Mouse (Mus musculus) liver, postnatal 0 days (tissue): ENCODE data around the gene Rap1b. TPM values are rescaled to one million over a fixed set of nuclear protein-coding genes. Genes with fewer than 3 reads are reported as not detected.
"Not testable (repeated sequence)": the region's sequence is repeated elsewhere in the genome, so short reads cannot be mapped to it uniquely, and the experiment has no call there.

ENCODE experiments used
- ATAC-seq: fragments of 200-750 bp; cut with Nextera tagmentation; 2 replicates; pipeline ENCODE4 v1.8.0; 2017; ENCODE audit warnings: mild to moderate bottlenecking, moderate library complexity
- DNase-seq: peaks from one replicate; pipeline ENCODE4 v3.0.0-alpha.2; 2016
- H3K27ac ChIP-seq: fragments of 300-500 bp; sonication (generic); 2 replicates; pipeline ENCODE4 v1.5.1; 2014; ENCODE audit warnings: antibody characterized with exemption, moderate library complexity, mild to moderate bottlenecking, low read depth
- H3K27me3 ChIP-seq: fragments of 300-500 bp; sonication (generic); 2 replicates; pipeline ENCODE4 v1.6.1; 2014; ENCODE audit warnings: low read length, control low read depth, mixed read lengths; ENCODE audit not compliant: insufficient read depth
- H3K36me3 ChIP-seq: fragments of 300-500 bp; sonication (generic); replicated peaks from 2 replicates; pipeline ENCODE4 v1.6.1; 2014; ENCODE audit warnings: mild to moderate bottlenecking, control low read depth, low read length, moderate library complexity, mixed read lengths; ENCODE audit not compliant: insufficient read depth
- H3K4me1 ChIP-seq: fragments of 300-500 bp; sonication (generic); 2 replicates; pipeline ENCODE4 v1.6.1; 2014; ENCODE audit warnings: antibody characterized with exemption, mild to moderate bottlenecking, control low read depth; ENCODE audit not compliant: insufficient read depth
- H3K4me2 ChIP-seq: fragments of 300-500 bp; sonication (generic); 2 replicates; pipeline ENCODE4 v1.6.1; 2014; ENCODE audit warnings: low read depth, mild to moderate bottlenecking, low read length, moderate library complexity, mixed read lengths
- H3K4me3 ChIP-seq: fragments of 300-500 bp; sonication (generic); 2 replicates; pipeline ENCODE4 v1.5.1; 2014; ENCODE audit warnings: low read depth, low read length
- H3K9ac ChIP-seq: fragments of 300-500 bp; sonication (generic); replicated peaks from 2 replicates; pipeline ENCODE4 v1.6.1; 2014; ENCODE audit warnings: mild to moderate bottlenecking, moderate library complexity
- H3K9me3 ChIP-seq: fragments of 300-500 bp; sonication (generic); 2 replicates; pipeline ENCODE4 v1.6.1; 2016; ENCODE audit warnings: mild to moderate bottlenecking, control low read depth, low read length, mixed read lengths
- CTCF ChIP-seq: sonication (generic); IDR thresholded peaks from 2 replicates; pipeline ENCODE4 v1.5.1; 2016; ENCODE audit warnings: antibody characterized with exemption, low read depth
- EP300 ChIP-seq: IDR thresholded peaks from 2 replicates; pipeline ENCODE4 v1.6.1; 2016; ENCODE audit warnings: antibody characterized with exemption, low read depth, mild to moderate bottlenecking
- WGBS: fragments of 180-500 bp; shearing (Covaris S2); extraction: QIAGEN DNeasy Blood & Tissue Kit; methylation state at CpG from one replicate; pipeline ENCODE4 v1.1.7; 2014; ENCODE audit not compliant: insufficient replicate concordance; 5-methylcytosine and 5-hydroxymethylcytosine counted together
- polyA plus RNA-seq: library from polyadenylated mRNA; unstranded; fragments of >200 nt; fragmentation: Nextera tagmentation; extraction: Ambion mirVana; gene quantifications from 2 replicates; pipeline ENCODE4 v1.2.1, GENCODE M21; 2015

Rap1b gene
- polyA plus RNA-seq: 103 and 105 TPM in 2 replicates

DNA sequence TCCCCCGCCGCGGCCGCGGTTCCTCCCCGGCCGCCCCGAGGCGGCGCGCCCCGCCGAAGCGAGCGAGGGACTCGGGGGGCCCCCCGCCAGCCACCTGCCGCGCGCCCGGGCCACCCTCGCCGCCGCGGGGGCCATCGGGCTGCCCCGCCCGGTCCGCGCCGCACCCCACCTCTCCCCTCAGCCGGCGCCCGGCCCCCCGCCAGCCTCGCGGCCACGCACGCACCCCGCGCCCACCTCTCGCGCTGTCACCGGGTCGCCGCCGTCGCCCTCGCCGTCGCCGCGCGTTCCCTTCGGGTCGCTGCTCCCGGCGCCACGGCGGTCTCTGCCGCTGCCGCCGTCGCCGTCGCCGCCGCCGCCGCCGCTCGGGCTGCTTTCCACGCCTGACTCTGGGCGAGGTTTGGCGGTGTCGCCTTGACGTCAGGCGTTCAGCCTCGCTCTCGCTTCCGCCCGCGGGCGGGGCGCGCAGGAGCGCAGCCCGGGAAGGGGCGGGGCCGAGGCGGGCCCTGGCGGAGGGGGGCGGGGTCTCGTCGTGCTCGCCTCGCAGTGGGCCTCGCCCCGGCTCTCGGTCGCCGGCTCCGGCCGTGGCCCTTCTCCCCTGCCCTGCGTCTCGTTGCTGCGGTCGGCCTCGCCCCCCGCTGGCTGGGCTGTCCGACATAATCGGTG, at the start of gene Rap1b:
Gene Rap1b, minus strand, starts transcription at position 439 of the 663 bp plus-strand sequence.
- Histone ChIP-seq H3K4me3 (peak within 1 kb of the TSS; percentile 95), H3K36me3 (no peaks in the 10 kb centered on the region), H3K27me3 (no peaks in the 10 kb centered on the region), H3K4me2 (peak within 1 kb of the TSS; percentile 85), H3K9me3 (no peaks in the 10 kb centered on the region), H3K27ac (peak within 1 kb of the TSS; percentile 99), H3K9ac (peak within 1 kb of the TSS; percentile 98), H3K4me1 (peaks cover 26% of the 10 kb centered on the region)
- peak; percentile 94 for ATAC-seq
- 0% methylated on average over 49 of the region's 112 CpGs for WGBS
- peak; percentile 98 for DNase-seq
- TF ChIP-seq EP300 (no peak), CTCF (no peak)

DNA sequence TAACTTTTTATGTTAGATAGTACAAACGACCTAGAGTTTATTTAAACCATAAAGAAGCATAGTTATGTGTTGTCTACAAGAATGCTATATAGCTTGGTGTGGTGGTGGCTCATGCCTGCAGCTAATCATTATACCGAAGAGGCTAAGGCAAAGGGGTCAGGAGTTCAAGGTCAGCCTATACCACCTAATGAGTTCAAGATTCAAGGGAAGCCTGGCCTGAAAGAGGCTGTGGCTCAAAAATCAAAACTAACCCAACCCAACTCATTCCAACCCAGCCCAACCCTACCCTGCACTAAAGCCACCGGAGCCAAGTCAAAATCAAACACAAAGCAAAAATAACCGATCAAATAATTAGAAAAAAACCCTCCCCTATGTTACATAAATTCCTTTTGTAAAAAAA, 49.4 kb upstream of the Rap1b start:
- no peak for TF ChIP-seq CTCF
- no peak for TF ChIP-seq EP300
- Histone ChIP-seq H3K36me3 (no peaks in the 10 kb centered on the region), H3K4me2 (no peak overlapping the region), H3K27ac (no peak overlapping the region), H3K4me3 (no peak overlapping the region), H3K9me3 (no peaks in the 10 kb centered on the region), H3K4me1 (peaks cover 12% of the 10 kb centered on the region; the same call in 1 of the 2 replicates), H3K9ac (no peak overlapping the region), H3K27me3 (no peaks in the 10 kb centered on the region)
- ATAC-seq (no peak), DNase-seq (no peak)
- 67% methylated on average over 4 of the region's 4 CpGs for WGBS

DNA sequence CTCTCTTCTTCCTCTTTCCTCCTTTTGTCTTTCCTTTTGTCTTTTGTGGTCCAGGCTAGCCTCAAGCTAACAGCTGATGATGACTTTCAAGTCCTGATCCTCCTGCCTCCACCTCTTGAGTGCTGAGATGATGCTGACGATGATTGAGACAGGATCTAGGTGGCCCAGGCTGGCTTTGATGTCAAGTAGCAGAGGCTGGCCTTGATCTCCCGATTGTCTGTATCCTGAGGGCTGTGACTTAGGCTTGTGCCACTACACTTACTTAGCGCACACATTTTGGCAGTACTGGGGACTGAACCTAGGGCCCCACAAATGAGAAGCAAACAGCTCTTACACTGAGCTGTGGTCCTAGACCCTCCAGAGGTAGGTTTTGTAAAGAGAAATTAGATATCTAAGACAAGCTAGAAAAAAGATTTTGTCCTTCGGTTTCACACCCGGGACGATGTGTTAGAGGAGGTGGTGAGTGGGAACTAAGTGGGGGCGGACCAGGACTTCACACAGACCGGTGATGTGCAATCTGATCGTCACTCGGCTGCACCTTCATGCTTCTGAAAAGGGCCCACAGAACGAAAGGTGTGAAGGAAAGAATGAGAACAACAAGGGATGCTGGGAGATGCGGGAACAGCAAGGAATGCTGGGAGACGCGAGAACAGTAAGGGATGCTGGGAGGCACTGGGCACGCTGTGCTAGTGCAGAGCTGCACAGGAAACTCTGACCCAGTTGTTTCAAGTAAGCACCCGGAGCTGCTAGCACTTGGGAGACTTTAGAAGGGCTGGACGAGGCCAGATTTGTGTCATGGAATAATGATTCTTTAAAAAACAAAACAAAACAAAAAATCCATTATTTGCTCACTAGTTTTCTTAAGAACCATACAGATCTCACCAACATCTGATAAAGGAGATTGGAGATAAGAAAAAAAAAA, 48.5 kb upstream of the Rap1b start:
- no peaks in the 10 kb centered on the region for H3K9me3 ChIP-seq
- H3K4me2 ChIP-seq: no peak overlapping the region
- no peak overlapping the region for H3K9ac ChIP-seq
- no peak for TF ChIP-seq CTCF
- TF ChIP-seq EP300: no peak
- no peaks in the 10 kb centered on the region for H3K36me3 ChIP-seq
- no peak overlapping the region for H3K4me3 ChIP-seq
- H3K27ac ChIP-seq: no peak overlapping the region
- H3K4me1 ChIP-seq: peaks cover 4% of the 10 kb centered on the region; the same call in 1 of the 2 replicates
- ATAC-seq: no peak
- no peaks in the 10 kb centered on the region for H3K27me3 ChIP-seq
- WGBS: 78% methylated on average over 17 of the region's 17 CpGs
- DNase-seq: no peak

DNA sequence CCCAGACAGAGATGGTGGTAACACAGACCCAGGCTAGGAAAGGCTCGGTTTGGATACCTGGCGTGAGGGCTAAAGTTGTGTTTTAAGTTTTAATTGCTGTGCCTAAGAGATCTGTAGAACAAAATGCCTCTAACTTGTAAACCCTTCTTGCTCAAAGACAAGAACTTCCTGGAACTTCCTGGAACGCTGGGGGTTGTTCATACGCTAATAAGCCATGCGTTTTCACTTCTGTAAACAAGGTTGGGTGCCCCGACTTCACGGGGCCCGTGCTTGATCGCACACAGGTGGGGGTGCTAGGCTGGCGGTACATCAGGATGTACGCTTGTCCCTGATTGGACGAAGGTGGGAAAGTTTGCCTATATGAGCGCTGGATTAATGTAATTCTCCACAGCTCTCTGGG, 47.3 kb upstream of the Rap1b start:
- H3K27ac ChIP-seq, H3K36me3 ChIP-seq, H3K4me3 ChIP-seq, H3K9ac ChIP-seq, ATAC-seq, DNase-seq, H3K4me1 ChIP-seq, H3K27me3 ChIP-seq, H3K4me2 ChIP-seq, H3K9me3 ChIP-seq: not testable (repeated sequence)
- WGBS: 46% methylated on average over 12 of the region's 13 CpGs

DNA sequence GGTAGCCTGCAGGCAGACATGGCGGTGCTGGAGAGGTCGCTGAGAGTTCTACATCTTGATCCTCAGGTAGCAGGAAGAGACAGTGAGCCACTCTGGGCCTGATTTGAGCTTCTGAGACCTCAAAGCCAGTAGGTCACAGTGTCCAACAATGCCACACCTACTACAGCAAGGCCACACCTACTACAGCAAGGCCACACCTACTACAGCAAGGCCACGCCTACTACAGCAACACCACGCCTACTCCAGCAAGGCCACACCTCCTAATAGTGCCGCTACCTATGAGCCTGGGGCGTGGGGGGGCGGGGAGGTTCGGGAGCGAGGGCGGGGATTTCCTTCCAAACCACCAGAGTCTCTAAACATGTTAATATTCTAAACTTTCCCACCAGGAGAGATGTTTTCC, 45.5 kb upstream of the Rap1b start:
- no peak overlapping the region for H3K4me3 ChIP-seq
- H3K27me3 ChIP-seq: no peaks in the 10 kb centered on the region
- ATAC-seq (no peak), DNase-seq (no peak)
- H3K4me1 ChIP-seq: no peaks in the 10 kb centered on the region
- no peak overlapping the region for H3K4me2 ChIP-seq
- WGBS: 83% methylated on average over 10 of the region's 10 CpGs
- no peaks in the 10 kb centered on the region for H3K9me3 ChIP-seq
- H3K9ac ChIP-seq: no peak overlapping the region
- TF ChIP-seq CTCF: no peak
- no peak for TF ChIP-seq EP300
- no peak overlapping the region for H3K27ac ChIP-seq
- H3K36me3 ChIP-seq: no peaks in the 10 kb centered on the region

DNA sequence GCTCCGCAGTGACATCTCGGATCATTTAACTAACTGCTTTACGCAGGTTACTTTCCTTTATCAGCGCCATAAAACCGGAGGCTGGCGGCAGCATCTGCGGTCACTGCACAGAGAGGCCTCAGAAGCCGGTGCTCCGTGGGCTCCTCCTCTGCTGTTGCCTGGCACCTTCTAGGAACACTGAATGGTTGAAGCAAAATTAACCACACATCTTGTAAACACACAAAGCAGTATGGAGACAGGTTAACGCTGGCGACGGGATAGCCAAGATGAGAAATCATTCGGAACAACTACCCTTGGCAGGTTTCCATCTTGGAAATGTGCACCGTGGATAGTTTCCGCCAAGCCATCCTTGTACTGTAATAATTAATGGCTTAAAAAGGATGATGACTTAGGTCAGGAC, 43.0 kb upstream of the Rap1b start:
- no peaks in the 10 kb centered on the region for H3K4me1 ChIP-seq
- 76% methylated on average over 15 of the region's 15 CpGs for WGBS
- no peak overlapping the region for H3K4me2 ChIP-seq

More for the DNA sequence above, 43.0 kb upstream of the Rap1b start:
- Histone ChIP-seq H3K4me3 (no peak overlapping the region), H3K9me3 (no peaks in the 10 kb centered on the region), H3K27me3 (no peaks in the 10 kb centered on the region), H3K9ac (no peak overlapping the region), H3K27ac (no peak overlapping the region), H3K36me3 (no peaks in the 10 kb centered on the region)
- no peak for TF ChIP-seq EP300
- TF ChIP-seq CTCF: no peak
- DNase-seq (no peak), ATAC-seq (no peak)
